Mouse (Mus musculus): ENCODE data around the gene Bok.

- TF ChIP-seq HCFC1 (IDR thresholded peaks at IDR 0.05; ENCODE audit: borderline replicate concordance, insufficient read depth, low read length) (peak; percentile 87), CHD2 (IDR thresholded peaks at IDR 0.05; ENCODE audit: low read depth, low read length) (no peak)
Observed at GRCm38 (mm10) chr1:93731880-93732281, 46.4 kb downstream of the Bok start.

Data from ES-E14 (cell line).